Comparison of ENCODE assay signal across 13 mouse cellular contexts in genomic region chr3:38783051-38783450, GRCm38 (mm10).
"Had no signal": no experiment of that assay in that cellular context is flagged by ENCODE, and none has a peak within 500 bp of the region (broad histone marks: within the 10 kb centered on the region; RNA-seq: fewer than 3 reads in every experiment).

No protein-coding gene starts in this region.

- H3K36me3 ChIP-seq: limb, embryonic 10.5 days; liver, embryonic 12.5 days; neural tube, embryonic 15.5 days had no signal

- H3K4me2 ChIP-seq: liver, embryonic 12.5 days; lung, embryonic 14.5 days; neural tube, embryonic 15.5 days had no signal

- H3K27ac ChIP-seq: left cerebral cortex, adult 2 months; limb, embryonic 10.5 days; liver, embryonic 12.5 days; macrophage; neural tube, embryonic 15.5 days had no signal

- DNase-seq: kidney, adult 8-10 months; kidney, postnatal 25 days; lung, embryonic 14.5 days; lung, postnatal 10 days; thymus, adult 18-20 months; thymus, postnatal 14 days had no signal

- ATAC-seq: liver, embryonic 12.5 days had no signal

- H3K9me3 ChIP-seq: limb, embryonic 10.5 days; liver, embryonic 12.5 days; megakaryocyte, embryonic 14.5 days; neural tube, embryonic 15.5 days had no signal

- H3K27me3 ChIP-seq: liver, embryonic 12.5 days; megakaryocyte, embryonic 14.5 days; neural tube, embryonic 15.5 days had no signal

- H3K4me3 ChIP-seq: left cerebral cortex, adult 2 months; limb, embryonic 10.5 days; liver, embryonic 12.5 days; megakaryocyte, embryonic 14.5 days; myocyte; neural tube, embryonic 15.5 days had no signal

- H3K9ac ChIP-seq: liver, embryonic 12.5 days; lung, embryonic 14.5 days; neural tube, embryonic 15.5 days had no signal

- H3K4me1 ChIP-seq: limb, embryonic 10.5 days; liver, embryonic 12.5 days; megakaryocyte, embryonic 14.5 days; neural tube, embryonic 15.5 days had no signal
